Mouse (Mus musculus): ENCODE measurements at regions not wholly inside any gene's neighbourhood (a gene's known extent, or its start where the extent isn't known, plus 50 kb on each side); places are given as distances from the start of the nearest gene placed in this dataset.

DNA sequence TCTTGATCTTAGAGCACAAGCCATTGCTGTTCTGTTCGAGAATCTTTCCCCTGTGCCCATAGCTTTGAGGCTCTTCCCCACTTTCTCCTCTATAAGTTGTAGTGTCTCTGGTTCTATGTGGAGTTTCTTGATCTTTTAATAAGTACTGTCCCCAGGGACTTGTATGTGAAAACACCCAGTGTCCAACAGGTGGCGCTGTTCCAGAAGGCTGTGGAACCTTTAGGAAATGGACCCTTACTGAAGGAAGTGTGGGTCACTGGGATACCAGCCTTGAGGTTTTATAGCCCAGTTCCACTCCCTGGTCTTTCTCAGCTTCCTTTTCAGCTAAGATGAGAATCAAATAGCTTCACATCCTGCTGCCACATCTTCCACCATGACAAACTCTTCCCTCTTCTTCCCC is 125.6 kb downstream of the Ipo8 start:
- peak; percentile 70 for TF ChIP-seq CTCF (IDR thresholded peaks at IDR 0.05; ENCODE audit: low read depth)
- no peak for TF ChIP-seq EP300 (optimal IDR thresholded peaks at IDR 0.05)

Data from stomach, postnatal 0 days (tissue).